Mouse (Mus musculus) left cerebral cortex, postnatal 10 days (tissue): ENCODE measurements around the gene Pla2g4c. TPM values are rescaled to one million over a fixed set of nuclear protein-coding genes. Genes with fewer than 3 reads are reported as not detected.

Experiments used
- DNase-seq, 2 experiments: peaks; one replicate each; pipeline ENCODE4 v3.0.0; 2021 to 2022; ENCODE audit warnings: low spot score in 2 of 2, mixed read lengths in 1 of 2; ENCODE audit errors: extremely low spot score in 1 of 2
- intact Hi-C: fragments of 180-260 bp; cut with DNase I; formaldehyde crosslinking; loops from one replicate; pipeline ENCODE4 v1.15.1; 2025
- total RNA-seq, 2 experiments: library from RNA; stranded (reverse); gene quantifications; 2 replicates each; pipeline ENCODE4 v1.2.3; 2021

Gene Pla2g4c
- total RNA-seq, 2 experiments from 2014 or later, result 0.26 to 0.34 TPM

DNA sequence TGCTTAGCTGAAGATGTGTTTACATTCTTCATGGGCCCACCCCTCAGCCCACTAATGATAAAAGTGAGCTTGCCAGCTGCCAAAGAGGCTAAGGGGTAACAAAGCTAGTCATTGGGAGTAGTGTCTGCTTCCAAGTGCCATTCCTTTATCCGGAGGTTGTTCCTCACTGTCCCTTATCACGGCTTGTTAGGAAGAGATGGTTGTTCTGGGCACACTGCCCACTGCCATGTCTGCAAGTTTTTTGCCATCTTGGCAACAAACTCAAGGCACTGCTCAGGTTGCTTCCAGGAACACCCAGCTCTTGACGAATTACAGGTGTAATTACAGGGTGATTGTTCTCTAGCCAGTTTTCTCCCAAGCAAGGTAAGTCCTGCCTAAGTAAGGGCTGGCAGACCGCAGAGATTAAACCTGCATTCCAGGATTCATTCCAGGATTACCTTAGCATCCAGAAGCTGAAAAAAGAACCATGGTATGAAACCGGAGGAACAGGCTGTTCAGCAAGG is 10.3 kb upstream of the Pla2g4c start:
- intact Hi-C loops, result no loop called here

GRCm38 (mm10) chr7:13321424-13321823 is 3.0 kb upstream of the Pla2g4c start:
- intact Hi-C loops, result no loop called here
- DNase-seq, result no peak

More for the DNA sequence above, 10.3 kb upstream of the Pla2g4c start:
- DNase-seq, result no peak

DNA sequence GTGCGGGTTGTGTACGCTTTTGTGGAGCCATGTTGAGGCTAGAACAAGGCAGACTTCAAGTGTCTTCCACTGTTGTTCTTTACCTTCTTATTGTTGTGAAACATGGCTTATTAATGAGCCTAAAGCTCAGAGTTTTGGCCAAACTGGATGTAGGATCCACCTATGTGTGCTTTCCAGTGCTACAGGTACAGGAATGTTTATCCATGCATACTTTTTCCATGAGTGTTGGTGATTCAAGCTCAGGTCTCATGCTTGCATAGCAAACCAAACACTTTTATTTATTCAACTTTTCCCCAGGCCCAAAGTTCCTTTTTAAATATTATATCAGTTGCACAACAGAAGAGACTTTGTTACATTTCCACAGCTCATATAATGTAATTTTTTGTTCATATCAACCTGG is 6.1 kb downstream of the Pla2g4c start:
- DNase-seq, result no peak
- intact Hi-C loops, result no loop called here

DNA sequence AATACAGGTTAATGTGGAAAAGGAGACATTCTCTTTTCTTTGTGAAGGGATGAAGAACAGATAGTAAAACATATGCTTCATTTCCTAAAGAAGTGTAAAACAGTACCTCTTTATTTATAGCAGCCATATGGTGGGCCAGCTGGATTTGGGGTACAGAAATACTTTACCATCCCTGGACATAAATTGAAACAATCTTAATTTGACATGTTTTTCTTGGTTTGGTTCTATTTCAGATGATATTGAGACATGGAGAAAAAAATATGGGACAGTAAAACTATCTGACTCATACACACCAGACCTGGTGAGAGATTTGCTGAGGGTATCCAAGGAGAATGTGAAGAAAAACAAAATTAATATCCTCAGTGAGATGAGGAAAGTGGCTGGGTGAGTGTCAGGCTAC is 31.5 kb downstream of the Pla2g4c start:
- peak in 1 of 2 experiments; percentile 50 for DNase-seq
- intact Hi-C loops, result no loop called here

GRCm38 (mm10) chr7:13380588-13380987 is 56.1 kb downstream of the Pla2g4c start:
- no peak for DNase-seq
- intact Hi-C loops, result no loop called here

- no peak for DNase-seq
- intact Hi-C loops, result no loop called here
These were observed 73.4 kb downstream of the Pla2g4c start, which contains the start of gene Cabp5 for GRCm38 (mm10) chr7:13397832-13398231. Gene Cabp5, plus strand, starts transcription at chr7:13398132.

Other genes with a start within 250 kb of the Pla2g4c start
- under 1 TPM in 1 of 2 experiments, not detected in 1; 0.06 TPM for gene Vmn1r85, start 229.5 kb upstream of the Pla2g4c start, total RNA-seq
- gene Vmn1r86, start 204.7 kb upstream of the Pla2g4c start, total RNA-seq, result not detected
- not detected for gene Vmn1r87, start 184.5 kb upstream of the Pla2g4c start, total RNA-seq
- gene Vmn1r88, start 165.1 kb upstream of the Pla2g4c start, total RNA-seq, result under 1 TPM; 0.17 to 0.20 TPM
- not detected for gene Vmn1r89, start 111.6 kb upstream of the Pla2g4c start, total RNA-seq
- gene Lig1, start 47.4 kb upstream of the Pla2g4c start, total RNA-seq, result 10 to 100 TPM; 12.9 to 15.4 TPM
- 10 to 100 TPM; 12.4 to 13.0 TPM for gene Zswim9, start 45.9 kb upstream of the Pla2g4c start, total RNA-seq
- gene Cabp5, start 73.5 kb downstream of the Pla2g4c start, total RNA-seq, result under 1 TPM; 0.56 to 0.59 TPM
- not detected for gene Bsph1, start 126.2 kb downstream of the Pla2g4c start, total RNA-seq
- not detected for gene Bsph2, start 246.4 kb downstream of the Pla2g4c start, total RNA-seq